Mouse (Mus musculus) neural tube, embryonic 12.5 days (tissue): ENCODE measurements around the gene Olfr24. TPM values are rescaled to one million over a fixed set of nuclear protein-coding genes. Genes with fewer than 3 reads are reported as not detected.

Source experiments
- polyA plus RNA-seq: library from polyadenylated mRNA; unstranded; fragments of >200 nt; fragmentation: Nextera tagmentation; extraction: Ambion mirVana; gene quantifications from 2 replicates; pipeline ENCODE4 v1.2.1, GENCODE M21; 2016

Olfr24 gene
- polyA plus RNA-seq, 1 experiment from 2014 or later: not detected

Other genes with a start within 250 kb of the Olfr24 start
- not detected in 2 replicates for gene Muc16, start 89.5 kb downstream of the Olfr24 start, polyA plus RNA-seq
- not detected in 2 replicates for gene Olfr828, start 55.5 kb upstream of the Olfr24 start, polyA plus RNA-seq
- not detected in 2 replicates for gene Olfr829, start 90.9 kb upstream of the Olfr24 start, polyA plus RNA-seq
- gene Olfr830, start 110.7 kb upstream of the Olfr24 start, polyA plus RNA-seq: not detected in 2 replicates
- not detected in 2 replicates for gene Olfr832, start 173.1 kb upstream of the Olfr24 start, polyA plus RNA-seq
- gene Olfr834, start 224.0 kb upstream of the Olfr24 start, polyA plus RNA-seq: not detected in 2 replicates